Mouse (Mus musculus) lung, postnatal 0 days (tissue): ENCODE data around the gene Adamts7. TPM values are rescaled to one million over a fixed set of nuclear protein-coding genes. Genes with fewer than 3 reads are reported as not detected.
A peak's percentile ranks its signal among the peaks of the same experiment; 100 is the strongest.

ENCODE experiments used
- ATAC-seq: fragments of 200-750 bp; cut with Nextera tagmentation; 2 replicates; pipeline ENCODE4 v1.8.0; 2017; ENCODE audit warnings: moderate library complexity
- DNase-seq: peaks from one replicate; pipeline ENCODE4 v3.0.0-alpha.2; 2016; ENCODE audit warnings: low spot score
- H3K27ac ChIP-seq: fragments of 300-500 bp; sonication (generic); 2 replicates; pipeline ENCODE4 v1.5.1; 2014; ENCODE audit warnings: antibody characterized with exemption, mild to moderate bottlenecking, low read length, mixed read lengths
- H3K27me3 ChIP-seq: fragments of 300-500 bp; sonication (generic); replicated peaks from 2 replicates; pipeline ENCODE4 v1.6.1; 2014; ENCODE audit warnings: low read length, mixed read lengths; ENCODE audit not compliant: insufficient read depth
- H3K36me3 ChIP-seq: fragments of 300-500 bp; sonication (generic); 2 replicates; pipeline ENCODE4 v1.6.1; 2014; ENCODE audit warnings: low read length, mixed read lengths; ENCODE audit not compliant: insufficient read depth
- H3K4me1 ChIP-seq: fragments of 300-500 bp; sonication (generic); 2 replicates; pipeline ENCODE4 v1.6.1; 2014; ENCODE audit warnings: antibody characterized with exemption, low read depth, low read length, mixed read lengths; ENCODE audit not compliant: insufficient read depth
- H3K4me2 ChIP-seq: fragments of 300-500 bp; sonication (generic); replicated peaks from 2 replicates; pipeline ENCODE4 v1.6.1; 2014; ENCODE audit warnings: low read depth, mild to moderate bottlenecking, low read length, moderate library complexity, mixed read lengths
- H3K4me3 ChIP-seq: fragments of 300-500 bp; sonication (generic); 2 replicates; pipeline ENCODE4 v1.5.1; 2014; ENCODE audit warnings: low read depth, low read length
- H3K9ac ChIP-seq: fragments of 300-500 bp; sonication (generic); replicated peaks from 2 replicates; pipeline ENCODE4 v1.6.1; 2014; ENCODE audit warnings: low read depth, mild to moderate bottlenecking
- H3K9me3 ChIP-seq: fragments of 300-500 bp; sonication (generic); 2 replicates; pipeline ENCODE4 v1.6.1; 2016; ENCODE audit warnings: low read length, mixed read lengths
- CTCF ChIP-seq: IDR thresholded peaks from 2 replicates; pipeline ENCODE4 v1.5.1; 2016; ENCODE audit warnings: antibody characterized with exemption, mild to moderate bottlenecking
- EP300 ChIP-seq: IDR thresholded peaks from 2 replicates; pipeline ENCODE4 v1.6.1; 2016; ENCODE audit warnings: antibody characterized with exemption, mild to moderate bottlenecking, control low read depth
- WGBS: fragments of 180-500 bp; shearing (Covaris S2); extraction: QIAGEN DNeasy Blood & Tissue Kit; methylation state at CpG from one replicate; pipeline ENCODE4 v1.1.7; 2014; 5-methylcytosine and 5-hydroxymethylcytosine counted together
- polyA plus RNA-seq: library from polyadenylated mRNA; unstranded; fragments of >200 nt; fragmentation: Nextera tagmentation; extraction: Ambion mirVana; gene quantifications from 2 replicates; pipeline ENCODE4 v1.2.1, GENCODE M21; 2015

Adamts7 gene
- polyA plus RNA-seq, 1 experiment from 2014 or later: 4.1 TPM

DNA sequence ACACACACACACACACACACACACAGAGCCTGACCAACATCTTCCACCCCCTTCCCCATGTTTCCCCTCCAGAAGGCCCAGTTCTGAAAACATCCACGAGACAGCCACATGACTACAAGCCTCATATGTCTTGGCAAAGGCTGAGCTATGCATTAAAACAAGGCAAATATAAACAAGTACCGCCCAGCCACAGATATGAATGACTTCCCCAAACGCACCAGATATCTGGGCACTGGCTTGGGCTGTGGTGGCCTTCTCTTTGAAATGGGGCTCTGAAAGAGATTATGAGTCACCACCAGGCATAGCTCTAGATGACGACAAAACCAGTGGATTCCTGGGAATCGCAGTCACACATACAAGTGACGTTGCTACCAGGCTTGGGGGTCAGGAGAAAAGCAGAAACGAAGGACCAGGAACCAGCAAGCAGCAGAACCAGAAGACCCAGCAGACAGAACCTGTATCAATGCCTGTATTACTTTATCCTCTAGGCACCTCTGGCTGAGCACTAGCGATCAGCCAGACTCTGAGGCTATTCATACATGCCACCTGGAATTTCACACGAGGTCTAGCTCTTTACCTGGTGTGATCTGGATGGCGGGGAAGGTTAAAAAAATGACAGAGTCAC is 72.5 kb downstream of the Adamts7 start:
- WGBS: 55% methylated on average over 10 of the region's 10 CpGs
- ATAC-seq: peak; percentile 51
- Histone ChIP-seq H3K4me3 (no peak overlapping the region), H3K9me3 (no peaks in the 10 kb centered on the region), H3K27me3 (no peaks in the 10 kb centered on the region), H3K36me3 (no peaks in the 10 kb centered on the region), H3K27ac (no peak overlapping the region), H3K9ac (no peak overlapping the region), H3K4me2 (no peak overlapping the region), H3K4me1 (0 out of 2 replicates have a peak, but pooled peaks cover 2% of the 10 kb centered on the region)
- TF ChIP-seq EP300: no peak
- no peak for TF ChIP-seq CTCF
- peak; percentile 61 for DNase-seq

DNA sequence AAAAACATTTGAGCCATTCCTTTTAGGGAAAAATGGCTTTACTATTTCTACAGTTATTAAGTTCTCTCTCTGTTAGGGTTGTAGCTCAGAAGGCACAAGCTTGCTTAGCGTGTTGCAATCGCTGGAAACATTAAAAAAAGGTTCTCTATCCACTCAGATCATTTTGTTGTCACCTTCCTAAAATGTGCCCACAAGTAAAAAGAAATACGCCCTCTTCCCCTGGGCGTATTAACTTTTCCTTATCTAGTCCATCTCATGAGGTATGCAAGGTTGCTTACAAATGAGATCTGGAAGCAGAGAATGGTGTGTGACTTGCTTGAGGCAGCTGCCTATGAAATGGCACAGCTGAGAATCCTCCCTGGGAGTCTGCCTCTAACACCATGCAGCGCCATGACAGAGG is 73.9 kb downstream of the Adamts7 start:
- no peak for ATAC-seq
- H3K9me3 ChIP-seq: no peaks in the 10 kb centered on the region
- H3K9ac ChIP-seq: no peak overlapping the region
- H3K27me3 ChIP-seq: no peaks in the 10 kb centered on the region
- no peak overlapping the region for H3K4me3 ChIP-seq
- 0 out of 2 replicates have a peak, but pooled peaks cover 2% of the 10 kb centered on the region for H3K4me1 ChIP-seq
- DNase-seq: peak; percentile 33
- H3K36me3 ChIP-seq: no peaks in the 10 kb centered on the region
- H3K27ac ChIP-seq: 0 out of 2 replicates have a peak overlapping the region, but pooled peaks have one; percentile 38
- no peak overlapping the region for H3K4me2 ChIP-seq
- WGBS: 69% methylated on average over 5 of the region's 5 CpGs
- TF ChIP-seq EP300 (no peak), CTCF (no peak)

GRCm38 (mm10) chr9:90237232-90238062 is 74.6 kb downstream of the Adamts7 start:
- no peak for ATAC-seq
- TF ChIP-seq EP300: no peak
- no peak for TF ChIP-seq CTCF
- H3K4me2 ChIP-seq: no peak overlapping the region
- H3K36me3 ChIP-seq: no peaks in the 10 kb centered on the region
- H3K9me3 ChIP-seq: no peaks in the 10 kb centered on the region
- H3K4me1 ChIP-seq: 0 out of 2 replicates have a peak, but pooled peaks cover 2% of the 10 kb centered on the region
- H3K9ac ChIP-seq: no peak overlapping the region
- DNase-seq: no peak
- H3K27me3 ChIP-seq: no peaks in the 10 kb centered on the region
- no peak overlapping the region for H3K4me3 ChIP-seq
- WGBS: 67% methylated on average over 9 of the region's 9 CpGs
- H3K27ac ChIP-seq: peak overlapping the region; percentile 38

GRCm38 (mm10) chr9:90240560-90240959 is 77.7 kb downstream of the Adamts7 start:
- Histone ChIP-seq H3K27me3 (no peaks in the 10 kb centered on the region), H3K9me3 (no peaks in the 10 kb centered on the region), H3K4me2 (no peak overlapping the region), H3K9ac (no peak overlapping the region), H3K4me3 (no peak overlapping the region), H3K36me3 (no peaks in the 10 kb centered on the region), H3K4me1 (no peaks in the 10 kb centered on the region; the same call in 1 of the 2 replicates), H3K27ac (no peak overlapping the region)
- DNase-seq (no peak), ATAC-seq (no peak)
- 73% methylated on average over 4 of the region's 4 CpGs for WGBS
- TF ChIP-seq CTCF (no peak), EP300 (no peak)

GRCm38 (mm10) chr9:90241041-90241440 is 78.2 kb downstream of the Adamts7 start:
- 86% methylated on average over 6 of the region's 6 CpGs for WGBS
- DNase-seq (no peak), ATAC-seq (no peak)
- Histone ChIP-seq H3K4me1 (no peaks in the 10 kb centered on the region; the same call in 1 of the 2 replicates), H3K9me3 (no peaks in the 10 kb centered on the region), H3K27ac (no peak overlapping the region), H3K27me3 (no peaks in the 10 kb centered on the region), H3K36me3 (no peaks in the 10 kb centered on the region), H3K4me2 (no peak overlapping the region), H3K9ac (no peak overlapping the region), H3K4me3 (no peak overlapping the region)
- TF ChIP-seq CTCF (no peak), EP300 (no peak)

DNA sequence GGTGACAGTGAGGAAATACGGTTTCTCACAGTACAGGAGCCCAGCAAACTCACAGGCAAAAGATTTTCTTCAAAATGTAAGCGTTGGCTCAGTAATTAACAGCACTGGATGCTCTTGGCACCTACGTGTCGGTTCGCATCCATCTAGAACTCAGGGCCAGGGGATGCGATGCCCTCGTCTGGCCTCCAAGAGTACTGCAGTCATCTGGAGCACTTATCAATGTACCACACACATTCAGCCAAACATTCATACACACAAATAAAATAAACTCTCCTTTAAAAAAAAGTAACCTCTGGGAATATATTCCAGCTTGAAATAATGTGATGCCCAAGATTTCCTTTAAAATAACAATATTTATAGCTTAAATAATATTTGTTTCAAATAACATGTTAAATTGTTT is 78.7 kb downstream of the Adamts7 start:
- ATAC-seq: no peak
- Histone ChIP-seq H3K4me1 (no peaks in the 10 kb centered on the region; the same call in 1 of the 2 replicates), H3K27me3 (no peaks in the 10 kb centered on the region), H3K9me3 (no peaks in the 10 kb centered on the region), H3K27ac (no peak overlapping the region), H3K4me3 (no peak overlapping the region), H3K36me3 (no peaks in the 10 kb centered on the region), H3K4me2 (no peak overlapping the region), H3K9ac (no peak overlapping the region)
- TF ChIP-seq CTCF (peak; percentile 65), EP300 (no peak)
- no peak for DNase-seq
- WGBS: 75% methylated on average over 7 of the region's 7 CpGs
